Mouse (Mus musculus): ENCODE results near the gene Speg. TPM values are rescaled to one million over a fixed set of nuclear protein-coding genes. Genes with fewer than 3 reads are reported as not detected.
A peak's percentile ranks its signal among the peaks of the same experiment; 100 is the strongest.

Gene Speg
- total RNA-seq, 2 experiments from 2014 or later = 182 to 186 TPM

GRCm38 (mm10) chr1:75387469-75387928 is 12.4 kb downstream of the Speg start:
- intact Hi-C loops (cut with DNase I) = loop anchor here (5.0 kb wide), 1 partner anchor 45 kb away; no protein-coding TSS in a partner anchor
- DNase-seq (ENCODE audit: extremely low spot score in 1 of 2, low spot score in 2 of 2) = peak in 1 of 2 experiments; percentile 42

- intact Hi-C loops (cut with DNase I) = loop anchor here (5.0 kb wide), 1 partner anchor 46 kb away; no protein-coding TSS in a partner anchor
- DNase-seq (ENCODE audit: extremely low spot score in 1 of 2, low spot score in 2 of 2) = peak in 1 of 2 experiments; percentile 48
These were observed 13.1 kb downstream of the Speg start for GRCm38 (mm10) chr1:75387929-75388897.

GRCm38 (mm10) chr1:75388898-75389515 is 13.9 kb downstream of the Speg start:
- peak in 1 of 2 experiments; percentile 42 for DNase-seq (ENCODE audit: extremely low spot score in 1 of 2, low spot score in 2 of 2)
- intact Hi-C loops (cut with DNase I) = loop anchor here (5.0 kb wide), 1 partner anchor 47 kb away; no protein-coding TSS in a partner anchor

GRCm38 (mm10) chr1:75393139-75393538 is 18.0 kb downstream of the Speg start:
- DNase-seq (ENCODE audit: extremely low spot score in 1 of 2, low spot score in 2 of 2) = peak in 1 of 2 experiments; percentile 59
- intact Hi-C loops (cut with DNase I) = no loop called here

- intact Hi-C loops (cut with DNase I) = no loop called here
- no peak for DNase-seq (ENCODE audit: extremely low spot score in 1 of 2, low spot score in 2 of 2)
These were observed 18.7 kb downstream of the Speg start for GRCm38 (mm10) chr1:75393846-75394245.

- DNase-seq (ENCODE audit: extremely low spot score in 1 of 2, low spot score in 2 of 2) = peak in 1 of 2 experiments; percentile 83
- intact Hi-C loops (cut with DNase I) = no loop called here
These were observed 23.8 kb downstream of the Speg start for GRCm38 (mm10) chr1:75398761-75399402.

DNA sequence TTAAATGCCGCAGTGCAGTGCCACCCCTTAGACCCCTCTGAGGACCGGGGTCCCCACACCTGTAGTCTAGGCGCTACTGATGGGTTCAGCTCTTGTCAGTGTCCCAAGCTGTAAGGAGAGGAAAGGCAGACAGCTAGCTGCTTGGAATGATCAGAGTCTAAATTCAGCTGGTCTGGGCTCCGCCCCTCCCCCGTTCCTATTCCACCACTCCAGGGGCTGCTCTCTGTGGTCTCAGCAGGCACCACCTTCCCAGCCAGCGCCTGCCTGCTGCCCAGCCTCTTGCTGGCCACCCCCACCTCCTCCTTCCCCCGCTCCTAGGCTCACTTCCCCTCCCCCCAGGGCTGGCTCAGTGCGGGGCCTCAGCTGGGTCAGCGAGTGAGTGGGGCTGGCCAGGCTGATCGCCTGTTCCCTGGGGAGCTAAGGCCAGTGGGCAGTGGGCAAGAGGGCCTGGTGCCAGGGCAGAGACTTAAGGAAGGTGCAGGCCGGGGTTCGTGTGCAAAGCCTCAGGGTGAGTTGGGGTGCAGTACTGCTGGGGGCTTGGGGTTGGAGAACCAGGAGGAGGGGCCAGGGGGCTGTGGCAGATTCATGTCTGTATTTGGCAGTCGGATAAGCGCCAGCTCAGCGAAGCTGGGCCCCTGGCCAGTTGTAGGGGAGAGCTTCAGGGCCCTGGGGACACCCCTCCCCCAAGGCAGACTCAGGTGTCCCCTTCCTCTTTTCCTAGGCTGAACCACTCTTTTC is 24.8 kb downstream of the Speg start:
- DNase-seq (ENCODE audit: extremely low spot score in 1 of 2, low spot score in 2 of 2) = peak in 1 of 2 experiments; percentile 87

DNA sequence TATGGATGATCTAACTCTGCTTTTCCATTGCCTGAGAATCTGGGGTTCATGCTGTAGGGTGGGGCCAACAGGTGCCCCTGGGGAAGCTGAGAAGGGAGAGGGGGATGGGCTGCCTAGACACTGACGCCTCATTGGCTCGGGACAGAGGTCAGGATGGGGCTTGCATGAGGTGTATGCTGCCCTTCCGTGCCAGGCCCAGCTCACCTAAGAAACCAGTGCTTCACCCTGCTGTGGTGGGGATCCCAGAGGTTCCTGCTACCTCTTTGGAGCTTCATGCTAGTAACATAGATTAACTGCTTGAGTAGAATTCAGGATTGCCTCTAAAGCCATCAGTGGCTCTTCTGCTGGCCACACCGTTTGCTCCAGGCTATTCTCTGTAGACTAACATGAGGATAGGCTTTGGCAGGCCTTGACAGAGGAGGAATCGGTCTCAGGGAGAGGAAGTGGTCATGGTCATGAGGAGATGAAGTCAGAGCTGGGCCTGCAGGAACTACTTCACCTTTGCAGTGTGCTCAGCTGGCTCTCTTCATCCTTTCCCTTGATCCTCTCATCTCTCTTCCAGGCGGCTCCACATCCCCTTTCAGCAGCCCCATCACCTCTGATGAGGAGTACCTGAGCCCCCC is 25.5 kb downstream of the Speg start:
- intact Hi-C loops (cut with DNase I) = no loop called here
- no peak for DNase-seq (ENCODE audit: extremely low spot score in 1 of 2, low spot score in 2 of 2)

More for the DNA sequence above, 24.8 kb downstream of the Speg start:
- intact Hi-C loops (cut with DNase I) = no loop called here

DNA sequence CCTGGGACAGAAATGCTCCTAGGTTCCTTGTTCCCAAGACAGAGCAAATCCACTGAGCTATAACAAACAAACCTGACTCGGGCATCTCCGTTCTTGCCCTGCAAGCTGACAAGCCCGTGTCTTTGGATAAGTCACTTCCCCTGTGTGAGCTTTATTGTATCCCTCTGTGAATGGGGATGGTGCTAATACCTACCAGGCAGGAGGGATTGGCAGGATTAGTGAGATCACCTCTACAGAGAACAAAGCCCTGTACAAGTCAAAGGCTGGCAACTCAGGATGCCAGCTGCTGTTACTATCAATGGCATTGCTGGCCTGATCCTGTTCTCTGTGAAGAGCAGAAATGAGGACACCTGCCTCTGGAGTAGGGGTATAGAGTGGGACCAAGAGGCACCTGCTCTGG is 30.4 kb downstream of the Speg start:
- intact Hi-C loops (cut with DNase I) = no loop called here
- DNase-seq (ENCODE audit: extremely low spot score in 1 of 2, low spot score in 2 of 2) = no peak

- no peak for DNase-seq (ENCODE audit: extremely low spot score in 1 of 2, low spot score in 2 of 2)
- intact Hi-C loops (cut with DNase I) = no loop called here
These were observed 31.1 kb downstream of the Speg start for GRCm38 (mm10) chr1:75406173-75406572.

- intact Hi-C loops (cut with DNase I) = no loop called here
- no peak for DNase-seq (ENCODE audit: extremely low spot score in 1 of 2, low spot score in 2 of 2)
These were observed 32.0 kb downstream of the Speg start for GRCm38 (mm10) chr1:75407056-75407455.

DNA sequence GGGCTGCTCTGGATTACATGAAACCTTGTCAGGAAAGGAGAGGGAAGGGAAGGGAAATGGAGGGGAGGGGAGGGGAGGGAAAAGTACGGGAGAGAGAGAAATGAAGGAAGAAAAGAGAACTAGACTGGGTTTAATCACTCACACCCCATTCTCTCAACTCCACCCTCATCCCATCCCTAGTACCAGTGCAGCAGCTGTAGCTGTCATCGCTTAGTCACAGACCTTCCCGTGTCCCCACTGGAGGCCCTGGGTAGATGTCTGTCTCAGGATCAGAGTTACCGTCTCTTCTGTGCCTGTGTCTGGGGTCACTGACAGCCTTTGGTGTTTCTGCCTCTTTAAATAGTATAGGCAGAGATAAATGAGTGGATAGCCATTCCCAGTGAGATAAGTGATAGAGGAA is 33.1 kb downstream of the Speg start:
- intact Hi-C loops (cut with DNase I) = no loop called here
- DNase-seq (ENCODE audit: extremely low spot score in 1 of 2, low spot score in 2 of 2) = no peak

DNA sequence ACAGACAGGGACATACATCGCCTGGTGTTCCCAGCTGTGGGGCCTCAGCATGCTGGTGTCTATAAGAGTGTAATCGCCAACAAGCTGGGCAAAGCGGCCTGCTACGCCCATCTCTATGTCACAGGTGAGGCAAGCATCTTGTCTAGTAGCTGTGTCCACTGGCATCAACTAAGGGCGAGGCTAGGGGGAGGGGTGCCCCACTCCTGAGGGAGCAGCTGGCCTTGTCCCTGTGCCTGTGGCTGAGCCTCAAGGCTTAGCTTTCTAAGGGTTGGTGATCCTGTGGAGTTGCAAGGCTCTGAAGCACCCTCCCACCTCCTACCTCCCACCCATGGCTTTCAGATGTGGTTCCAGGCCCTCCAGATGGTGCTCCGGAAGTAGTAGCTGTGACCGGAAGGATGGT is 34.9 kb downstream of the Speg start:
- DNase-seq (ENCODE audit: extremely low spot score in 1 of 2, low spot score in 2 of 2) = no peak
- intact Hi-C loops (cut with DNase I) = no loop called here

- intact Hi-C loops (cut with DNase I) = no loop called here
- no peak for DNase-seq (ENCODE audit: extremely low spot score in 1 of 2, low spot score in 2 of 2)
These were observed 37.1 kb downstream of the Speg start for GRCm38 (mm10) chr1:75412196-75412595.

- intact Hi-C loops (cut with DNase I) = no loop called here
- no peak for DNase-seq (ENCODE audit: extremely low spot score in 1 of 2, low spot score in 2 of 2)
These were observed 38.7 kb downstream of the Speg start for GRCm38 (mm10) chr1:75413749-75414148.

GRCm38 (mm10) chr1:75421794-75422193 is 46.7 kb downstream of the Speg start:
- DNase-seq (ENCODE audit: extremely low spot score in 1 of 2, low spot score in 2 of 2) = no peak
- intact Hi-C loops (cut with DNase I) = no loop called here

GRCm38 (mm10) chr1:75422216-75422822 is 47.2 kb downstream of the Speg start:
- intact Hi-C loops (cut with DNase I) = no loop called here
- DNase-seq (ENCODE audit: extremely low spot score in 1 of 2, low spot score in 2 of 2) = no peak
